Mouse (Mus musculus) hematopoietic stem cell, adult 5-6 weeks (primary cell): Measurements from ENCODE around the gene Tgm5. TPM values are rescaled to one million over a fixed set of nuclear protein-coding genes. Genes with fewer than 3 reads are reported as not detected.
A peak's percentile ranks its signal among the peaks of the same experiment; 100 is the strongest.
"Not testable (repeated sequence)": the region's sequence is repeated elsewhere in the genome, so short reads cannot be mapped to it uniquely, and the experiment has no call there.

Source experiments
- ATAC-seq, 2 experiments: fragments of 125-278 bp in 1 of 2; replicated peaks in 1 of 2; 2 replicates each; pipeline ENCODE4 v1.8.0; 2016 to 2017; ENCODE audit warnings: inconsistent platforms in 2 of 2, mild to moderate bottlenecking in 2 of 2, moderate number of reproducible peaks in 2 of 2, low read depth in 1 of 2, moderate TSS enrichment in 1 of 2; ENCODE audit not compliant: low FRiP score in 2 of 2, poor library complexity in 2 of 2, severe bottlenecking in 2 of 2, insufficient read depth in 1 of 2, low TSS enrichment in 1 of 2
- total RNA-seq: library from RNA; stranded (forward); fragments of 172-1452, 232-1000 nt; gene quantifications from 2 replicates; pipeline ENCODE4 v1.2.3, GENCODE M21; 2017

Tgm5 gene
- total RNA-seq = not detected in 2 replicates

- ATAC-seq = no peak
These were observed at the start of gene Tgm5 for GRCm38 (mm10) chr2:121085480-121086185. Tgm5 (minus strand) TSS chr2:121085841.

DNA sequence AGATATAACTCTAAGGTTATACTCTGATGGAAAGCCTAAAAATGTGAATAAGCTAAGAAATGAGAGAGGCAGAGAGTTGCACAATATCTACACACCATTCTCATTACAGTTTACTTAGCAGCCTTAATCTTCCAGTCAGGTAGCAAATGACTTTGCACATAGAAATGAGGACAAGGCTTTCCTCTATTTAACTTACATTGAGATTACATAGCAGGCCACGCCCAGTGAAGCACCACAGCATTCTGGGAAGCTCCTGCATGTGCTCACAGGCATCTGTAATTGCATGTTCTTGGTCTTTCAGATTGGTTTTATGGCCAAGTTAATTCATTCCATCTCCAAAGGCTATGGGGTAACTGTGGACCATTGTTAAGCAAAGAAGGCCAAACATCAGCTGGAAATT is 47.2 kb upstream of the Tgm5 start:
- no peak for ATAC-seq

DNA sequence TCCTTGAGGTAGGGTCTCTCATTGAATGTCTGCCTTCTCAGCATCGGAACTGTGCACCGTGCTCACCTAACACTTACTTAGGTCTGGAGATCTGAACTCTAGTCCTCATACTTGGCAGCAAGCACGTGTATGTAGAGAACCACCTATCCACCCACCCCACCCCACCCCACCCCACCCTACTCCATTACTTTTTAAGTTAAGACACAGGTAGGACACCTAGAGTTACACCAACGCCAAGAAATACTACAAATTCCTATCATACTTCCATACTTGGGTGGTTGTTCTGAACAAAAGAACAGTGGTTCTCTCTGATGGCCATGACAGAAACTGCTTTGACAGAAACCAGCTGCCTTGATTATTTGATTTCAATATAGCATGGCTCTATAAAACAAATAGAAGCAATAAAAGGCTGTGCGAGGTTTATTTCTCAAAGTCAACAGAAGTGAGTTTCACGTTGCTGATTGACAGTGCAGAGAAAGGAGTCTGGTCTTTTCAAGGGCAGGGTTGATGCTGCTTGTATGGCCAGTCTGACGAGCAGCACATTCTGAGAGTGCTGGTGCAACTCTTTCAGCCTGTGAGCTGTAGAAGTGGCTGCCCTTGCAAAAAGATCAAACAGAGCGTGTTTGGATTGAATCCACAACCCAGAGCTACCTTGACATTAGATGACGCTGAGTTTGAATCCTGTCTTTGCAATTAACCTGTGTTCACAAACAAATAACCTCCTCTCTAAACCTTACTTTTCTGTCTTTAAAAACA is 43.4 kb upstream of the Tgm5 start:
- no peak for ATAC-seq

- no peak for ATAC-seq
These were observed 41.9 kb upstream of the Tgm5 start for GRCm38 (mm10) chr2:121127536-121127935.

GRCm38 (mm10) chr2:121126302-121126701 is 40.7 kb upstream of the Tgm5 start:
- not testable (repeated sequence) for ATAC-seq

GRCm38 (mm10) chr2:121119260-121119659 is 33.6 kb upstream of the Tgm5 start:
- ATAC-seq = no peak

DNA sequence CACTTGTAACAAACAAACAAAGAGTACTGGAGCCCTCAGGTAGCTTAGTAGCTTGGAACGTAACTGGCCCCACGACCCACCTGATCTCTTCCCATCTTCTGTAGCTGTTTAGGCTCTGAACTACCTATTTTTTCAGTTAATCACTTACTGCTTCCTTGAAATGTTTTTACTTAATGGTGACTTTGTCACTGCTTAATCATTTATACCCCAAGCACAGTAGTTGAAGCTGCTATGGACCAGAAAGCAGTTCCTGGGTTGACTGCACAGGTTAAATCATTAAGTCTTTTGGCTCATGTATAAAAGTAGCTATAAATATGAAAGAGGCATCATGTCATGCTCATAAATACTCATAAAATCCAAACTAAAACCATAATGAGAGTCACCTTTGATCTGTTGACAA is 29.8 kb upstream of the Tgm5 start:
- no peak for ATAC-seq

GRCm38 (mm10) chr2:121109695-121110094 is 24.1 kb upstream of the Tgm5 start, which contains the start of gene Tgm7:
Tgm7 (minus strand) TSS chr2:121109795.
- ATAC-seq = no peak

- ATAC-seq = no peak
These were observed 20.3 kb upstream of the Tgm5 start for GRCm38 (mm10) chr2:121105940-121106339.

DNA sequence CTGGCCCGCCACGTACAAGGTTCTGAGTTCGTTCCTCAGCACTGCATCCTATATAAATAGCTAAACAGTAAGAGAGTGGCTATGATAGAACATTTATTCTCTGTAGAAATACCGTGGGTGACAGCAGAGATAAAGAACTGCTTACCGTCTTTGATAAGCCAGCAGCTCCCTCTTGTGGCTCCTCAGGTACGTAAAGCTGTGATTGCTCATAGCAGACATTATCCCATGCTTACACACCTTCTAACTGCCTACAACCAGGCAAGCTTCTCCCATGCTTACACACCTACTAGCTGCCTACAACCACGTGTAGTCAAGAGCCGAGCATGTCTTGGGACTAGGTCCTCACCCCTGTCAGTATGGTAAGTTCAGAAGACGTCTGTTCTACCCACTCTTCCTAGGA is 16.4 kb upstream of the Tgm5 start:
- peak; percentile 83 to 90 for ATAC-seq

DNA sequence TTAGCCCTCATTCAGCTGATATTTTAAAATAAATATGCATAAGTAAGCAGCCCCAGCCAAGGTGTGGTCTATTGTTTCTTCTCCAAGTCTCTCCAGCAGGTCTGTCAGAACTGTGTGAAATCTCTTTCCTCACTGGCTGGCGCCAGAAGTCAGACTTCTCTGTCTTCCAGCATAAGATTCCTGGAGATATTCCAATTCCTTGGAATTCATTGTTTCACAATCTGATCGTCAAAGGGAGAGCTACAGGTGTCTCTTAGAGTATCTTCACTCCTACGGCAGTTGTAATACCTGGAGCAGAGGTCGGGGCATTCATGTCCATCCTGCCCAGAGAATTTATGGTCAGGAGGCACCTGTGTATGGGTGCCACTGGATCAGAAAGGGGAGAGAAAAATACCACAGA is 4.1 kb upstream of the Tgm5 start:
- ATAC-seq = no peak

- no peak for ATAC-seq
These were observed 2.9 kb upstream of the Tgm5 start for GRCm38 (mm10) chr2:121088507-121088906.

DNA sequence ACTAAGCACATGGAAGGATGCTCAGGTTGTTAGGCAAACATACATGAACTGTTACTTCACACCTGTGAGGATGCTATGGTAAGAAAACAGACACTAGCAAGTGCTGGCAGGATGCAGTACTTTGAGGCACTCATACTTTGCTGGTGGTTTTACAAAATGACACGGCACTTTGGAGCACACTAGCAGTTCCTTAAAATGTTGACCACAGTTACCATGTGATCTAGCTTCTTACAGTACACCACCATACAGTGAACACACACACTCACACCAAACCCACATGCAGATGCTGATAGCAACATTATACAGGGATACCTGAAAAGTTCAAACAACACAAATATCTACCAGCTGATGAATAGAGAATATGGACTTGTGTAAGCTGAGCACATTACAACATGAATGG is 3.0 kb downstream of the Tgm5 start:
- ATAC-seq = peak; percentile 98

- peak; percentile 66 to 71; a peak in 3 of 4 replicates for ATAC-seq
These were observed 10.9 kb downstream of the Tgm5 start for GRCm38 (mm10) chr2:121074747-121075146.

- no peak for ATAC-seq
These were observed 13.8 kb downstream of the Tgm5 start for GRCm38 (mm10) chr2:121071871-121072270.

DNA sequence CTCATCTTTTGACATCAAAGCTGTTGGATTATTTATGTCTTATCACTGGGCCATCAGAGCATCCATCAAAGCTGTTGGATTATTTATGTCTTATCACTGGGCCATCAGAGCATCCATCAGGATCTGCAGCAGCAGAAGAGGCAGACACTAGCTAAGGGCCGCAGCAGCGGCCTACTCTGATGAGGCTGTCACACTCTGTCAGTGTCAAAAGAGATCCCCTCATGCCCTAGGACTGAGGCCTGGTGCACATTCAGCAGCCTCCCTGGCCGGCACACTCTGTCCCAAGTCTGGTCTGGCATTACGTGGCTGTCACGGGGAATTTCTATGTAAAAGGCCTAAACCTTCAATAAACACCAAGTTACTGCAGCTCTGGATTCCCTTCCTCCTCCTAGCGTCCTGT is 16.1 kb downstream of the Tgm5 start:
- ATAC-seq = no peak

DNA sequence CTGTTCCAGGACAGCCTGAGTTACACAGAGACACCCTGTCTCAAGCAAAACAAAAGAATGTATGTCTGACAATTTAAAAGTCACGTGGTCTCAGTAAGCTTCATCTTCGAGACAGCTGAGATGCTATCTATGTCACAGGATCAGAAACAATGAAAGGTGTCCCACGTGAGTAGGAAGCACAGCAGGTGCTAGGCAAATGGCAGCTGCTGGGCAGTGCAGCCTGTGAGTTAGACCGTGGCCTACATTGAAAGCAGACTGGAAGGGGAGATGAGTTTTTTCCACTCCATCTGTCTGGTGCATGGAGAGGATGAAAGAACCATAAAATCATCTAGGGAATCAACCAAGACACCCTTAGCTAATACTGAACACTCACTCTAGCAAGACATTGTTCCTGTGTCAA is 18.5 kb downstream of the Tgm5 start:
- no peak for ATAC-seq

- ATAC-seq = no peak
These were observed 24.3 kb downstream of the Tgm5 start for GRCm38 (mm10) chr2:121061315-121061714.

- ATAC-seq = no peak
These were observed 27.6 kb downstream of the Tgm5 start for GRCm38 (mm10) chr2:121057997-121058396.
